Mouse (Mus musculus) adrenal gland (tissue): ENCODE measurements at regions not wholly inside any gene's neighbourhood (a gene's known extent, or its start where the extent isn't known, plus 50 kb on each side); places are given as distances from the start of the nearest gene placed in this dataset.

Experiments used
- intact Hi-C: fragments of 180-260 bp; cut with DNase I; formaldehyde crosslinking; loops from one replicate; pipeline ENCODE4 v1.15.1; 2025

DNA sequence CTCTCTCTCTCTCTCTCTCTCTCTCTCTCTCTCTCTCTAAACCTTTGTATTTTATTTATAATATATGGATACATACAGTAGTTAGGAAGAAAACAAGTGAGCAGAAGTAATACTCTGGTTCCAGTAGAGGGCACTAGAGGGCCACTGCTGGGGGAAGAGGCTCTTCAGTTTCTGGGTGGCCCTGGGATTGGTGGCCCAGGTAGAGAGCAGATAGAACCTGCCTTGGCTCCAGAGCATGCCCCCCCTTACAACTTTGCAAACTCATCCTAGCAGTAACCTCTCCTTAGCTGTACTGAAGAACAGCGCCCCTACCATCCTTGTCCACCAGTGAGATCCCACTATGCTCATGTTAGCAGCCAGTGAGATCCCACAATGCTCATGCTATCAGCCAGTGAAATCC, 88.8 kb upstream of the Rapgef5 start:
- intact Hi-C loops, result loop anchor here (5.0 kb wide), 1 partner anchor 340 kb away; no protein-coding TSS in a partner anchor

DNA sequence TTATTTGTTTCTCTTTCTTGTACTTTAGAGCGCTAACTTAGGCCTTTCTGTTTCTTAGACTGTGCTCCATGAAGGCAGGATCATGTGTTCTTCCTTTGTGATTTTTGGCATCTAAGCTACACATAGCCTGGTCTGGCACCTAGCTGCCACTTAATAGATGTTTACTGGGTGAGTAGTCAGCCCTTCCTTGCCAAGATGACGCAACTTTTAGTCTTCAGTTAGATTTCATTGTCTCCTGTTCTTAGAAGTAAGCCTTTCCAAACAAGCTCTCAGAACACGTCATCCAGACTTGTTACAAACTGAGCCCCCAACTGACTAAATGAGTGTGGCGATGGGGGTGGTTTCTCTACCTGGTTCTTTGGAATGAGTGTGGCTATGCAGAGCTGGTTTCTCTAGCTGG, 85.4 kb upstream of the Rapgef5 start:
- intact Hi-C loops, result no loop called here

DNA sequence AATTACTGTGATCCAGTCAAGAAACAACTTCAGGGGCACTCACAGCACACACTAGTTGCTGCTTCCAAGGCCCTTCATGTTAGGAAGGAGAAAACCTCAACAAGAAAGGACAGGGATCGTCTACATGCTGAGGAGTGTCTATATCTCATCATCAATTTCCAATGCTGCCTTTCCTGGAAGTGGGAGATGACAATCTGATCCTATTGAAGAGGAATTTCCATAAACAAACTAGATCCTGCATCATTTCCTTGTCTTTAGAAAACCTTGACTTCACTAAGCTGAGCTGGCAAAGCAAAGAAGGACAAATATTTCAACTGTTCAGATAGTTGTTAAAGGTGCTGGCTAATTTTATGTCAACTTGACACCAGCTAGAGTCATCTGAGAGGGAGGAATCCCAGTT, 83.5 kb upstream of the Rapgef5 start:
- intact Hi-C loops, result no loop called here

- intact Hi-C loops, result no loop called here
Observed at GRCm38 (mm10) chr12:117437011-117437410, 79.3 kb upstream of the Rapgef5 start.

DNA sequence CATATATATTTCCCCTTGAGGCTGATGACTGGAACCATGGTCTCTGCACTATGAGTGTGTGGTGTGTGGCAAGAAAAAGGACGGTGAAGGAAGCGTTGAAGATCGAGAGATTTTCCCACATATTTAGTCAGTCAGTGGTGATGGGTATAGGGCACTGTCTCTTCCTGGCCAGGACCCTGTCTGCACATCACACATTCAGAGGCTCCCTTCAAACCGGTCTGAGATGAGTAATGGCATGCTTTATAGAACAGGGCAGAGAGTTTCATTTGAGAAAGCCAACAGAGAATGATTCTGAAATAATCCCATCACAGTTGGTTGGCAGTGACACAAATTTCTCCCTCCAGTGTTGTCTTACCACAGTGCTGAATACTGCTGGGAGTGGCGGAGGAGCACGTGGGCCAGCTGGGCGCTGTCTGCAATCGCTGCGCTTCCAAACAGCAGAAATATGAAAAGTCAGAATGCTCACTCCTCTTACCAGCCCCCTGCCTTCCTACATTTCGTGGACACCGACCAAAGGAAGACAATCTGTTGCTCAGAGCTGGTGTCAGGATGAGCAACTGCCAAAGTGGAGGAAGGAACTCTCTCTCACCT, 77.2 kb upstream of the Rapgef5 start:
- intact Hi-C loops, result no loop called here

- intact Hi-C loops, result no loop called here
Observed at GRCm38 (mm10) chr12:117444247-117444989, 71.9 kb upstream of the Rapgef5 start.

- intact Hi-C loops, result no loop called here
Observed at GRCm38 (mm10) chr12:117447223-117447622, 69.1 kb upstream of the Rapgef5 start.

- intact Hi-C loops, result no loop called here
Observed at GRCm38 (mm10) chr12:117447843-117448728, 68.2 kb upstream of the Rapgef5 start.

- intact Hi-C loops, result no loop called here
Observed at GRCm38 (mm10) chr12:117449080-117449479, 67.2 kb upstream of the Rapgef5 start.

DNA sequence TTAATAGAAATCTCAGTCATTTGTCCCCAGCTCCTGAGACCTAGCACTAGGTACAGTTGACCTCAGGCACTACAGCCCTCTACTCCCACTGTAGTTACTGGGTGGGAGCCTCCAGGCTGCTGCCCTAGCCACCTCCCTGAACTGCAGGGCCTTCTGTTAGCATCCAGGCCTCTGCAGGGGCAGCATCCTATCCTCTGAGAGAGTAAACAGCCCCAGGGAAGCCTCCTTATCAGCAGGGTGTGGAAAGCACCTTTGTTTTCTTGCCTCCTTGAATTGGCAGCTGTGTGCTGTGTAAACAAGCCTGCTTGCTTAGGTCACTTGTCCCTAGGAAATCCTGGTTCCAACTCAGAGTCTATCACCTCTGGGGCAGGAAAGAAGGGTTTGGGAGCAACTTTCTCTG, 66.2 kb upstream of the Rapgef5 start:
- intact Hi-C loops, result no loop called here

DNA sequence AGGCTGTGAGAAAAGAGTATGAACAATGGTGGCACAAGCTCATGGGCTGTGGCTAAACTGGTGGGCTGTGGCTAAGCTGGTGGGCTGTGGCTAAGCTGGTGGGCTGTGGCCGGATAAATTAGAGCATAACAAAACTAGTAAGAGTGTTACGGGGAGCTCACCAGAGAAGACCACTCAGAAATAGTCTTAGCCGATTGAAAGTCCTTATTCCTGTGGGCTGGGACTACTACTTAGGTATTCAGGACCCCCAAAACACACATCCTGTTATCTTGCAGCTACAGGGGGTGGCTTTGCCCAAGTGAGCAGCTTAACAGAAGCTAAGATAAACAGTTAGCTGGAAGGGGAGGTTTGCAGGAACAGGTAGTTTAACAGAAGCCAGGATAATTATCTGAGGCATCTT, 65.4 kb upstream of the Rapgef5 start:
- intact Hi-C loops, result no loop called here

DNA sequence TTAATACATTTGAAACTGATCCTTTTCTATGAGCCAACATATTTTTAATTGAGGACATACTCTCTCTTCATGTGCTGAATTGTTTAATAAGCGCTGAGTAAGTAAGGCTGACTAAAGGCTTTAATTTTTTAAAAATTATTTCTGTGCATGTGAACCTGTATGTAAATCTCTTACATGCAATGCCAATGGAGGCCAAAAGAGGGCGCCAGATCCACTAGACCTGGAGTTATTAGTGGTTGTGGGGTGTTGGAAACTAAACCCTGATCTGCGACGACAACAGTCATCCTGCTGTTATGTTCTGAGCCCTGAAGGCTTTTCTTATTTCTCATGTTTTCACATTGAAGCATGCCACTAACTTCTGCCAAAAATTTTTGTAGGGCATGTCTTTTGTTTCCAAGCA, 64.8 kb upstream of the Rapgef5 start:
- intact Hi-C loops, result no loop called here

DNA sequence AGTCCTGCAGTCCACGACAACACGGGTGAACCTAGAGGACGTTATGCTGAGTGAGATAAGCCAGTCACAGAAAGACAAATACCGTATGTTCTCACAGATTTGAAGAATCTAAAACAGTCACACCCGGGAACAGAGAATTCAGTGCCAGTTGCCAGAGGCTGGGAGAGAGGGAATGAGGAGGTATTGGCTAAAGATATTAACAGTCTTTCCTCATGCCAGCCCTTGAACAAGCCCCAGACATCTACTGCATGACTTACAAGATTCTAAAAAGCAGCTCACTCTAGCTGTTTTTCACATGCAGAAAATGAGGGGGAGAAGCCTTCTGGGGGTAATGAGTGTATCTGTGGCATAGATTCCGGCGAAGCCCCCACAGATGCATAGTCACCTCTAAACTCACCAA, 60.5 kb upstream of the Rapgef5 start:
- intact Hi-C loops, result no loop called here

DNA sequence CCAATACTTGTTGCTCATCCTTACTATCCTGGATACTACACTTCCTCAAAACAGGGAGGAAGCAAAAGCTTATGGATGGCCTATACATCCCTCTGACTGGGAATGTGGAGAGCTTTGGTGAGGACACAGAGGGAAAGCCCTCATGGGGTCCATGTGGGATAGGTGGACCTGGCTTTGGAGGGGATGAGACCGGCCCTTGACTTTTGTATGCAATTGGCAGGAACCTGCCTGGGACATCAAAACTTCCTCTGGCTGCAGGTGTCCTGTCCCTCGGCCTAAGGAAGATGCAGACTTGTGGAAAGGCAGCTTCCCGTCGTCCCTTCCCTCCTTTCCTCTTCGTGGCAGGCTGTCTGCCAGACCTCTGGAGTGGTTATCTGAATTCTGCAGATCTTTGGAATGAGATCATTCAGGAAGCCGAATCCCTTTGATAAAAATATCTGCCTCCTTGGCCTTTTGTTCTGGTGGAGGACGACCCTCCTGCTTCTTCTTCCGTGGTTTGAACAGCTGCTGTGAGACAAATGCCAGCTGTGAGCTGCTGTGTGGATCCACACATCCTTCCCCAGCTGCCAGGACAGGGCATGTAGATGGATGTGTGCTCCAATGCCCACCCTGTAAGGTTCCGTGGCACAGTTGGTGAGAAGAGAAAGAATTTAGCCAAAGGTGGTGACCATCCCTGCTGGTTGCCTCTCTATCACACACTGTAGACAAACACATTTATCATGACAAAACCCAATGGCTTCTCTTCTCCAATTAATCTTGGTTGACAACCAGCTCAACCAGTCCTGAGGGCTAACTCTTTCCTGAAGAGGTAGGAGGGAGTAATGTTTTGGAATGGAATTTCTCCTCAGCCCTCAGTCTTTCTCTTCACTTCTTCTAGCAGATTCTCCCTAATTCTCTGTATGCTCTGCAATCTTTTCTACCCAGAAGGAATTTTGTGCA, 57.9 kb upstream of the Rapgef5 start:
- intact Hi-C loops, result no loop called here

- intact Hi-C loops, result no loop called here
Observed at GRCm38 (mm10) chr12:117459541-117459940, 56.7 kb upstream of the Rapgef5 start.

DNA sequence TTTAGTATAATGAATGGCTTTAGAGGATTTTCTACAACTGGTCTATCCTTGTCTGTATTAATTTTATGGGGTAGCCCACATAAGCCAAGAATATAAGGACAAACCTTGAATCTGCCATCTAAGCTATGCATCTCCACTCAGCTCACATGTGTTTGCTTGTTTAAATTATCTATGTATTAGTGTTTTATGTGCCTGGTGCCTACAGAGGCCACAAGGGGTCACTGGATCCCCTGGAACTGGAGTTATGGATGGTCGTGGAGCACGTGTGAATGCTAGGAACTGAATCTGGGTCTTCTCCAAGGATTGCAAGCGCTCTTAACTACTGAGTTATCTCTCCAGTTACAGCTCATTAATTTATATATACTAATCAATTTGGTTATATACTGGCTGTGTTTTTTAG, 51.1 kb upstream of the Rapgef5 start:
- intact Hi-C loops, result no loop called here

DNA sequence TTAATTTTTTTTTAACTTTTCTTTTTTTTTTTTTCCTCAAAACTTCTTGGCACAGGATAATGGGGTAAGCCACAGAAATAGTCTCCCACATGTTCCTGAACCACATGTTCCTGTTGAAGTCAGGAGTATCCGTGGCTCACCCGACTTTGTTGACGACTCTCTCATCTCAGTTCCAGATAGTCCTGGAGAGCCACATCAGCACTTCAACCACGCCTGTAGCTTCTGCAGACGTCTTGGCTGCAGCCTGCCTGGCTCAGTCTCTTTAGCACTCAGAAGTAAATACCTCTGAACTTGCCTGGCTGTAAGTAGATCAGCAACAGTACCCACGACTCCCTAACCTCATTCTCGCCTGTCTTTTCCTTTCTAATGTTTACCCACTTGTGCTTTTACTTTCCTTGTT, 50.3 kb upstream of the Rapgef5 start:
- intact Hi-C loops, result no loop called here
